In the genomic region with DNA sequence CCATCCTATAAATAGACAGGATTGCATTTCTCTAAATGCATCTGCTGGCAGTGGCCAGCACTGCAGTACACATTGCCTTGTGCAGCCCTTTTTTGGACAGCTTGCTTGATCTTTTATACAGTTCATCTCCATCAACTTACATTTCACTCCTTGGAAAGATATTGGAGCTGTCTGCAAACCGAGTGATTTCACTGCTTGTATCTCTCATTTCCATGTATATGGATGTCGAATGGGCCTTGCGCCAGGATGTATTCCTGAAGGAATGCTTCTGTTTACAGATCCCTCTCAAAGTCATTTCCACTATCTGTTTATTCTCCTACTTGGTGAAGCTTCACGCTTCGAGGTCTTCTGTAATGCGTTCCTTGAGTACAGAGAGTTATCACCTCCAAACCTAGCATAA, we compare ENCODE assay signal across 23 mouse cellular contexts. TPM values are rescaled to one million over a fixed set of nuclear protein-coding genes. Genes with fewer than 3 reads are reported as not detected.
DNase-seq lines count a peak whose midpoint lies in the region; ATAC-seq and TF ChIP-seq lines count a peak whose summit lies in the region.
"Had no signal": no experiment of that assay in that cellular context is flagged by ENCODE, and none has a peak within 500 bp of the region (broad histone marks: within the 10 kb centered on the region; RNA-seq: fewer than 3 reads in every experiment).

No protein-coding gene starts in this region.

- H3K4me3 ChIP-seq in heart, postnatal 0 days (ENCODE audit: low read depth, low read length): no peak overlapping the region
- H3K4me3 ChIP-seq in lung, embryonic 16.5 days (ENCODE audit: low read length): no peak overlapping the region
- H3K4me3 ChIP-seq: embryonic facial prominence, embryonic 10.5 days; forebrain, embryonic 13.5 days; heart, adult 2 months; heart, embryonic 15.5 days; hindbrain, embryonic 15.5 days had no signal

- H3K9me3 ChIP-seq in heart, postnatal 0 days (replicated peaks; ENCODE audit: control insufficient read depth, low read length): no peaks in the 10 kb centered on the region
- no peaks in the 10 kb centered on the region for H3K9me3 ChIP-seq in lung, embryonic 16.5 days (ENCODE audit: control insufficient read depth, low read length)
- H3K9me3 ChIP-seq: embryonic facial prominence, embryonic 10.5 days; forebrain, embryonic 13.5 days; heart, embryonic 15.5 days; hindbrain, embryonic 15.5 days had no signal

- H3K4me2 ChIP-seq in heart, postnatal 0 days (ENCODE audit: low read depth, low read length): no peak overlapping the region
- no peak overlapping the region for H3K4me2 ChIP-seq in lung, embryonic 16.5 days (ENCODE audit: low read depth, low read length)
- H3K4me2 ChIP-seq: forebrain, embryonic 13.5 days; heart, embryonic 11.5 days; heart, embryonic 15.5 days; hindbrain, embryonic 15.5 days had no signal

- no peaks in the 10 kb centered on the region for H3K36me3 ChIP-seq in heart, postnatal 0 days (replicated peaks; ENCODE audit: control insufficient read depth, insufficient read depth, low read length)
- H3K36me3 ChIP-seq in lung, embryonic 16.5 days (ENCODE audit: control insufficient read depth, insufficient read depth, low read length): no peaks in the 10 kb centered on the region
- H3K36me3 ChIP-seq: embryonic facial prominence, embryonic 10.5 days; heart, embryonic 15.5 days; hindbrain, embryonic 15.5 days had no signal

- DNase-seq in cerebellum, postnatal 10 days: peak; percentile 32 to 36
- no peak for DNase-seq in cerebellum, postnatal 36 days
- DNase-seq in heart, postnatal 0 days (ENCODE audit: low spot score): no peak
- no peak for DNase-seq in heart, postnatal 10 days
- no peak for DNase-seq in lung, postnatal 14 days
- DNase-seq: adrenal gland, adult 8-10 months; adrenal gland, postnatal 36 days; cerebellum, adult 11-12 months; forebrain, postnatal 0 days; gastrocnemius, postnatal 36 days; heart, adult 2 months; heart, postnatal 36 days had no signal

- intact Hi-C loops in heart, postnatal 10 days (cut with DNase I): no loop called here

- WGBS in heart, postnatal 0 days: 60% methylated on average over 6 of the region's 6 CpGs
- WGBS in lung, embryonic 16.5 days: 38% methylated on average over 6 of the region's 6 CpGs

- no peak overlapping the region for H3K27ac ChIP-seq in heart, postnatal 0 days (ENCODE audit: low read depth)
- no peak overlapping the region for H3K27ac ChIP-seq in lung, embryonic 16.5 days (ENCODE audit: low read length)
- H3K27ac ChIP-seq: embryonic facial prominence, embryonic 10.5 days; forebrain, embryonic 13.5 days; heart, adult 2 months; heart, embryonic 15.5 days; hindbrain, embryonic 15.5 days had no signal

- H3K9ac ChIP-seq in heart, postnatal 0 days (replicated peaks; ENCODE audit: low read depth, low read length): no peak overlapping the region
- no peak overlapping the region for H3K9ac ChIP-seq in lung, embryonic 16.5 days (ENCODE audit: low read length)
- H3K9ac ChIP-seq: forebrain, embryonic 13.5 days; forebrain, postnatal 0 days; heart, embryonic 15.5 days; hindbrain, embryonic 15.5 days had no signal

- no peaks in the 10 kb centered on the region for H3K27me3 ChIP-seq in heart, postnatal 0 days (ENCODE audit: control insufficient read depth, insufficient read depth, low read length)
- H3K27me3 ChIP-seq in lung, embryonic 16.5 days (ENCODE audit: control insufficient read depth, insufficient read depth, low read depth, low read length): no peaks in the 10 kb centered on the region
- H3K27me3 ChIP-seq: forebrain, embryonic 13.5 days; heart, embryonic 15.5 days; hindbrain, embryonic 15.5 days had no signal

- ATAC-seq in heart, postnatal 0 days (ENCODE audit: insufficient read depth, low read depth): 0 out of 2 replicates have a peak, but pooled peaks have one; percentile 20
- 0 out of 2 replicates have a peak, but pooled peaks have one; percentile 26 for ATAC-seq in lung, embryonic 16.5 days (ENCODE audit: low read depth)
- no peak for ATAC-seq in megakaryocyte, adult 5-6 weeks (ENCODE audit: poor library complexity, severe bottlenecking)
- ATAC-seq: forebrain, embryonic 13.5 days; forebrain, postnatal 0 days; inflammation-experienced regulatory T-cells, adult 6 months; intestine, postnatal 0 days had no signal

- TF ChIP-seq EP300 in heart, postnatal 0 days (IDR thresholded peaks at IDR 0.05; ENCODE audit: low read depth): no peak

- H3K4me1 ChIP-seq in heart, postnatal 0 days (ENCODE audit: control insufficient read depth, insufficient read depth): no peaks in the 10 kb centered on the region
- H3K4me1 ChIP-seq in lung, embryonic 16.5 days (replicated peaks; ENCODE audit: control insufficient read depth, insufficient read depth, low read length): no peaks in the 10 kb centered on the region; the same call in 1 of the 2 replicates
- H3K4me1 ChIP-seq: embryonic facial prominence, embryonic 10.5 days; forebrain, embryonic 13.5 days; hindbrain, embryonic 15.5 days had no signal

- TF ChIP-seq CTCF in heart, postnatal 0 days (IDR thresholded peaks at IDR 0.05; ENCODE audit: low read depth): no peak

RNA-seq across cellular contexts. Expression of a gene that starts 24.3 kb away (rescaled TPM):
- total RNA-seq in heart, postnatal 0 days (2014; rRNA removed; ENCODE audit: low replicate concordance): not detected in 2 replicates
- 0.18 TPM in 1 of 2 replicates, not detected in the other for polyA plus RNA-seq in heart, postnatal 0 days (2015; fragmentation: Nextera tagmentation; extraction: Ambion mirVana)
- total RNA-seq in heart, postnatal 10 days (2021): under 1 TPM in 1 of 2 experiments, not detected in 1; 0.29 TPM
- polyA plus RNA-seq in lung, embryonic 16.5 days (2015; fragmentation: Nextera tagmentation; extraction: Ambion mirVana): 0.46 and 0.77 TPM in 2 replicates
- total RNA-seq in megakaryocyte, adult 5-6 weeks (2015): not detected in 2 replicates
- total RNA-seq in megakaryocyte, adult 5-6 weeks (2017): not detected in 2 replicates
- total RNA-seq: forebrain, postnatal 0 days; gastrocnemius, postnatal 36 days; heart, adult 2 months had no signal
- polyA plus RNA-seq: embryonic facial prominence, embryonic 14.5 days; forebrain, postnatal 0 days; hindbrain, embryonic 11.5 days; inflammation-experienced regulatory T-cells, adult 6 months had no signal

RNA-seq across cellular contexts. Expression of a gene that starts 50.0 kb away (rescaled TPM):
- total RNA-seq in heart, postnatal 0 days (2014; rRNA removed; ENCODE audit: low replicate concordance): 98.7 and 107 TPM in 2 replicates
- polyA plus RNA-seq in heart, postnatal 0 days (2015; fragmentation: Nextera tagmentation; extraction: Ambion mirVana): 242 and 274 TPM in 2 replicates
- total RNA-seq in heart, postnatal 10 days (2021): 100 to 1,000 TPM; 124 to 128 TPM
- polyA plus RNA-seq in lung, embryonic 16.5 days (2015; fragmentation: Nextera tagmentation; extraction: Ambion mirVana): 50.0 and 63.8 TPM in 2 replicates
- total RNA-seq in megakaryocyte, adult 5-6 weeks (2015): 35.2 and 58.3 TPM in 2 replicates
- total RNA-seq in megakaryocyte, adult 5-6 weeks (2017): 11.5 TPM in 2 replicates

Comparison
In these comparisons a context has a peak if more than half of its experiments do, and no peak if none do; other contexts are left out.
1. DNase-seq: peak in cerebellum, postnatal 10 days (2 of 2); none in cerebellum, postnatal 36 days (0 of 2), heart, postnatal 0 days (single experiment), heart, postnatal 10 days (0 of 2) and lung, postnatal 14 days (single experiment).